Mouse (Mus musculus) midbrain, embryonic 13.5 days (tissue): ENCODE data around the gene Trim75. TPM values are rescaled to one million over a fixed set of nuclear protein-coding genes. Genes with fewer than 3 reads are reported as not detected.
"Not testable (repeated sequence)": the region's sequence is repeated elsewhere in the genome, so short reads cannot be mapped to it uniquely, and the experiment has no call there.

ENCODE experiments used
- ATAC-seq: fragments of 200-750 bp; cut with Nextera tagmentation; 2 replicates; pipeline ENCODE4 v1.8.0; 2017; ENCODE audit warnings: mild to moderate bottlenecking, moderate TSS enrichment, moderate library complexity
- H3K27ac ChIP-seq: fragments of 300-500 bp; sonication (generic); 2 replicates; pipeline ENCODE4 v1.5.1; 2015; ENCODE audit warnings: inconsistent platforms, mild to moderate bottlenecking, moderate library complexity
- H3K27me3 ChIP-seq: fragments of 300-500 bp; sonication (generic); 2 replicates; pipeline ENCODE4 v1.6.1; 2015; ENCODE audit warnings: mild to moderate bottlenecking, inconsistent platforms
- H3K36me3 ChIP-seq: fragments of 300-500 bp; sonication (generic); 2 replicates; pipeline ENCODE4 v1.6.1; 2015; ENCODE audit warnings: mild to moderate bottlenecking, inconsistent platforms
- H3K4me1 ChIP-seq: fragments of 300-500 bp; sonication (generic); replicated peaks from 2 replicates; pipeline ENCODE4 v1.6.1; 2015; ENCODE audit warnings: inconsistent platforms
- H3K4me2 ChIP-seq: fragments of 300-500 bp; sonication (generic); replicated peaks from 2 replicates; pipeline ENCODE4 v1.6.1; 2015; ENCODE audit warnings: moderate library complexity, mild to moderate bottlenecking, inconsistent platforms
- H3K4me3 ChIP-seq: fragments of 300-500 bp; sonication (generic); replicated peaks from 2 replicates; pipeline ENCODE4 v1.5.1; 2015; ENCODE audit warnings: mild to moderate bottlenecking, inconsistent platforms
- H3K9ac ChIP-seq: fragments of 300-500 bp; sonication (generic); replicated peaks from 2 replicates; pipeline ENCODE4 v1.6.1; 2015; ENCODE audit warnings: mild to moderate bottlenecking, inconsistent platforms
- H3K9me3 ChIP-seq: fragments of 300-500 bp; sonication (generic); 2 replicates; pipeline ENCODE4 v1.6.1; 2016; ENCODE audit warnings: mild to moderate bottlenecking, inconsistent platforms
- whole genome bisulfite sequencing: fragments of 180-500 bp; shearing (Covaris S2); methylation state at CpG from one replicate; pipeline ENCODE4 v1.1.7; 2015; 5-methylcytosine and 5-hydroxymethylcytosine counted together
- polyA plus RNA-seq: library from polyadenylated mRNA; unstranded; fragments of >200 nt; fragmentation: Nextera tagmentation; extraction: Ambion mirVana; gene quantifications from 2 replicates; pipeline ENCODE4 v1.2.1, GENCODE M21; 2015

Trim75 gene
- not detected in 2 replicates for polyA plus RNA-seq

DNA sequence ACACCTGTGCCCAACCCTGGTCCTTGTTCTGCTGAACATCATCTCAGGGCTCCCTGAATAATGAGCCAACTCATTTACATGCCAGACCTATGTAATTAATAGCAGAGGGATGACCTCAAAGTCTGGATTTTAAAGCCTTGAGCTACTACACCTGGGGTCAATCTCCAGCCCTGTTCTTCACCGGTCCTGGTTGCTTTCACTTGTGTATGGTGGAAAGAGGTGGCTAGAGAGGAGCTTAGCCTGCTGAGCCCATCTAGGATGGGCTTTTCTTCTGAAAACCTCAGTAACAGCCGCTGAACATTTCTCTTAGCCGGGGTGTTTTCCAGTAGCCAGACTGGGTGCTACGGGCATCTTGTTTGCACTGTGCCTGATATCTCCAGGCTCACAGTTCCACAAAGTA lies at the start of gene Trim75:
Trim75 (minus strand) TSS at position 101 of the 400 bp plus-strand sequence.
- Histone ChIP-seq H3K4me3 (no peak within 1 kb of the TSS), H3K36me3 (no peaks in the 10 kb centered on the region), H3K9me3 (no peaks in the 10 kb centered on the region), H3K4me2 (no peak within 1 kb of the TSS), H3K27ac (no peak within 1 kb of the TSS), H3K9ac (no peak within 1 kb of the TSS), H3K4me1 (no peaks in the 10 kb centered on the region), H3K27me3 (no peaks in the 10 kb centered on the region)
- 93% methylated on average over 4 of the region's 4 CpGs for WGBS
- no peak for ATAC-seq

DNA sequence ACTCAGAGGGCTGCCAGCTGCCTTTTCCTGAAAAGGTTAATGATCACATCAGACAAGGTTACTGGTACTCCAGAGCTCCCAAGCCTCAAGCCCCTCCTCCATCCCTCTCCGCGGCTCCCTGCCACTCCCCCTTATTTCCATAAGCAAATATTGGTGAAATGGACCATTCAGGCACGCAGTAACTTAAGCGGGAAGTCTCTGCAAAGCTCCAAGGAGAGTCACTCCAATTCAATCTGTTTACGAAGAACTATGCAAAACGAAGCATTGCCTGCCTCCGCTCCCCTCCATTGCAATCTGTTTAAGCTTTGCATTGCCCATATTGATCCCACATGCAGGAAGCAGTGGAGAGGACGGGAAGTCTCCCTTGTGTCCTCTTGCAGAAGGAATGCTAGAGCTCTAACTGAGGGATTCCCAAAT lies 49.5 kb upstream of the Trim75 start, which contains the start of gene Apela:
Apela (minus strand) TSS at position 220 of the 417 bp plus-strand sequence.
- Histone ChIP-seq H3K4me3 (peak within 1 kb of the TSS; percentile 34), H3K27me3 (peaks cover 3% of the 10 kb centered on the region; the same call in 1 of the 2 replicates), H3K27ac (no peak within 1 kb of the TSS), H3K9ac (no peak within 1 kb of the TSS), H3K36me3 (no peaks in the 10 kb centered on the region), H3K4me2 (peak within 1 kb of the TSS; percentile 57), H3K9me3 (no peaks in the 10 kb centered on the region), H3K4me1 (peaks cover 19% of the 10 kb centered on the region)
- 2% methylated on average over 8 of the region's 8 CpGs for WGBS
- ATAC-seq: peak; percentile 77

DNA sequence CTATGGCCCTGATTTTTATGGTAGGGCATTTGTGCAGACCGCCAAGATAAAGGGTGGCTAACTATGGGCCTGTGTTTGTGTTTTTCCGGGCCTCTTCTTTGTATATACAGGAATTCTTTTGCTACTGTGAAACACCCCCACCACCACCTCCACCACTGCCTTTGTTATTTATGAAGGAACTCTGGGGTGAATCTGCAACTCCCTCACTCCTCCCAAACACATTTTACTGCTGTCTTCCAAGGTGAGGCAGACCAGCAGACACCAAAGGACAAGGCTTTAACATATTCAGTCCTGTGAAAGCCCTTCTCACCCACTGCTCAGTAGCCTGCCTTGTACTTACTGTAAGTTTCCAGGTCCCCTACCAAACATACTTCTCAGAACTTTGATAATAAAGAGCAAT lies 46.5 kb upstream of the Trim75 start:
- no peak overlapping the region for H3K4me3 ChIP-seq
- H3K27ac ChIP-seq: no peak overlapping the region
- H3K36me3 ChIP-seq: no peaks in the 10 kb centered on the region
- H3K4me2 ChIP-seq: no peak overlapping the region
- H3K4me1 ChIP-seq: peaks cover 19% of the 10 kb centered on the region
- ATAC-seq: no peak
- H3K27me3 ChIP-seq: peaks cover 3% of the 10 kb centered on the region; the same call in 1 of the 2 replicates
- H3K9me3 ChIP-seq: no peaks in the 10 kb centered on the region
- WGBS: 40% methylated on average over 2 of the region's 2 CpGs
- no peak overlapping the region for H3K9ac ChIP-seq

DNA sequence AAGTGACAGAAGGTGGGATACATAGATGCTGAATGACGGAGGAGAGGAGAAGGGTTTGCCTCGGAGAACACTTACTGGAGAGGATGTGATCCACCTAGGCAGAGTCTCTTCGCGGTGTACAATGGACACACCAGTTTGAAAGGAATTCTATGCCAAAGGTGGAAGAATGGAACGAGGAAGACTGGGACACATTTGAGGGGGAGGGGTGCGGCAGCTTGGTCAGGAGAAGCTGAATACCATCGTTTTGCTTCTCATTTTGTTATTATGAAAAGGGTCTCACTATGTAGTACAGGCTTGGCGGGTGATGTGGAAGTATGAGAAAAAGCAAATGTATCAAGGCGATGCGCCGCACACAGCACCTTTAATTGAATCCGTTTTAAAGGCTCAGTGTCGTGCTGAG lies 45.4 kb upstream of the Trim75 start:
- Histone ChIP-seq H3K9me3 (no peaks in the 10 kb centered on the region), H3K27me3 (no peaks in the 10 kb centered on the region; the same call in 1 of the 2 replicates), H3K9ac (no peak overlapping the region), H3K4me3 (no peak overlapping the region), H3K4me1 (peaks cover 19% of the 10 kb centered on the region), H3K4me2 (no peak overlapping the region), H3K27ac (no peak overlapping the region), H3K36me3 (no peaks in the 10 kb centered on the region)
- WGBS: 84% methylated on average over 13 of the region's 13 CpGs
- no peak for ATAC-seq

DNA sequence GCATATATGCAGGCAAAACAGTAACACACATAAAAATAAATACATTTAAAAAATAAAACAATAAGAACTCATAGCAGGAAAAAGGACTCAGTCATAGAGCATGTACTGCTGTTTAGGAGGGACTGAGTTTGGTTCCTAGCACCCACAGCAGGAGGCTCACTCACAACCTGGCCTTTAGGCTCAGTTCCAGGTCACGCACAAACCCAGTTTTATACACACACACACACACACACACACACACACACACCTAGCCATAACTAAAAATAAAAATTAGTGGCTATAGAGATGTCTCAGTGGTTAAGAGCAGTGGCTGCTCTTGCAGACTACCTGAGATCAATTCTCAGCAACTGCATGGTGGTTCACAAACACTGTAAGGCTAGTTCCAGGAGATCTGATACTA lies 44.5 kb upstream of the Trim75 start:
- H3K36me3 ChIP-seq: no peaks in the 10 kb centered on the region
- H3K27ac ChIP-seq: no peak overlapping the region
- H3K27me3 ChIP-seq: no peaks in the 10 kb centered on the region; the same call in 1 of the 2 replicates
- H3K9ac ChIP-seq: no peak overlapping the region
- no peaks in the 10 kb centered on the region for H3K9me3 ChIP-seq
- no peak overlapping the region for H3K4me2 ChIP-seq
- 100% methylated on average over 1 of the region's 1 CpGs for WGBS
- H3K4me1 ChIP-seq: peaks cover 13% of the 10 kb centered on the region
- no peak overlapping the region for H3K4me3 ChIP-seq
- no peak for ATAC-seq

DNA sequence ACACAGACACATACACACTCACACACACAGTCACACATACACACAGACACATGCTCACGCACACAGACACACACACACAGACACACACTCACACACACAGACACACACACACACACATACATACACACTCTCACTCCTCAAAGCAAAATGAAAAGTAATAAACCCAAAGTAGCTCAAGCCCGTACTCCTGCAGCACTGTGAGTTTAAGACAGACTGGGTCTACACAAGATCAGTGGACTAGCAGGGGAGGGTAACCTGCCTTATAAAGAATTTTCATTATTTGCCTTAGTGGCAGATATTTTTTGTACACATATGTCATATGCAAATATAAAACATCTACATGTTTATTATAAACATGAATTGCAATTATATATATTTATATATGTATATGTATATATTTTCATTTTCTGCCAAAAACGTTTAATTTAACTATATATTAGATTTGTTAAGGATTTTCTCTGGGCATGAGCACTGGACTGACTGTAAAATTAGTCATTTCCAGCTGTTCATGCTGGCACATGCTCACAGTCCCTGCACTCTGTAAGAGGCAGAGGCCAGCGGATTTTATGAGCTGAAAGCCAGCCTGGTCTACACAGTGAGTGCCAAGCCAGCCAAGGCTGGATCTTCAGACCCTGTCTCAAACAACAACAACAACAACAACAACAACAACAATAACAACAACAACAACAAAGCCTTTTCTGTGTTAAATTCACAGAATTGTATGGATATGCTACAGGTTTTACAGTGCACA lies 43.3 kb upstream of the Trim75 start:
- no peaks in the 10 kb centered on the region for H3K36me3 ChIP-seq
- no peak overlapping the region for H3K4me3 ChIP-seq
- 83% methylated on average over 4 of the region's 4 CpGs for WGBS
- no peaks in the 10 kb centered on the region; the same call in 1 of the 2 replicates for H3K27me3 ChIP-seq
- H3K4me2 ChIP-seq: no peak overlapping the region
- H3K9ac ChIP-seq: no peak overlapping the region
- H3K9me3 ChIP-seq: no peaks in the 10 kb centered on the region
- H3K4me1 ChIP-seq: peaks cover 8% of the 10 kb centered on the region
- ATAC-seq: 0 out of 2 replicates have a peak, but pooled peaks have one; percentile 22
- H3K27ac ChIP-seq: no peak overlapping the region

DNA sequence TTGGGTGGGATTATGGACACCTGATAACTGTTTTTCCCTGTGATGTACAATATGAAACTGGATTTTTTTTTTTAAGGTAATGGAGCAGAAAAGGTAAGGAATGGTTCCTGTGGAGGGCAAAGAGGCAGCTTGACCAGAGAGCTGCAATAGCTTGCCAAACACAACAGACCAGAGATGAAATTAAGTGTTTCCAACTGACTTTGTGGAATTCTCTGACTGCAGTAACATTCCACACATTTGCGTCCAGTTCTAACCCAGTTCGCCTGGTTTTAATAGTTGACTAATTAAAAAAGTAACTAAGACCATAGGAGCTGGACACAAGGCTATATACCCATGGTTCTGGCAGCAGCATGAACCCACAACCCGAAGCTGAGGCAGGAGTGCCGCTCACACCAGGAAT lies 42.1 kb upstream of the Trim75 start:
- Histone ChIP-seq H3K4me3 (no peak overlapping the region), H3K9ac (no peak overlapping the region), H3K27me3 (no peaks in the 10 kb centered on the region), H3K4me1 (no peaks in the 10 kb centered on the region), H3K9me3 (no peaks in the 10 kb centered on the region), H3K27ac (no peak overlapping the region), H3K36me3 (no peaks in the 10 kb centered on the region), H3K4me2 (no peak overlapping the region)
- WGBS: 92% methylated on average over 4 of the region's 4 CpGs
- ATAC-seq: no peak

DNA sequence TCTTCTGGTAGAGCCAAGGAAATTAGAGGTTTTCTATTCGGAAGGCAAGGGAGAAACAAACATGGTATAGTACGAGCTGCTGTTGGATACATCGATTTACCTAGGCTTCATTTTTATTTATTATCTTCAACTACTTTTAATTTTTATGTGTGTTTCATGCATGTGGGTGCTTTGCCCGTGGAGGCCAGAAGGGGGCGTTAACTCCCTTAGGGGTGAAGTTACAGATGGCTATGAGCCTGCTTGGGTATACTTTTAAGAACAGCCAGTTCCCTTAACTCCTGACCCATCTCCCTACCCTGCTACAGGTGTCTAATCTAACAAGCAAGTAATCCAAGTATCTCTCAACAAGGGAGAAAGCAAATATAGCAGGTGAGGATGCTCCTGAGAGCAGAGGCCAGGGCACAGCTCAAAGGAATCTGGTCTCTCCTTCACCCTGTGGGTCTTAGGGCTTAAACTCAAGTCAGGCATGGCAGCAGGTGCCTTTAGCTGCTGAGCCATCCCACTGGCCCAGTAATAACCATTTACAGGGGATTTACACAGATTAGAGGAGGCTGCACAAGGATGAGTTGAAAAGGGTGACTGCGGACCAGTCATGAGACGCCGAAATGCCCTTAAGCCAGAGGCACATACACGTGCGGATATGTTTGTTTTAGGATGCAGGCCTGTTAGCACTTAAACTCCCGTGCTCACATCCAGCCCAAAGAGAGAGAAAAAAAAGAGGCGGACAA lies 41.5 kb upstream of the Trim75 start:
- H3K9me3 ChIP-seq: no peaks in the 10 kb centered on the region
- no peaks in the 10 kb centered on the region for H3K36me3 ChIP-seq
- no peak overlapping the region for H3K4me2 ChIP-seq
- H3K27ac ChIP-seq: no peak overlapping the region
- no peaks in the 10 kb centered on the region for H3K27me3 ChIP-seq
- no peak overlapping the region for H3K9ac ChIP-seq
- ATAC-seq: no peak
- no peak overlapping the region for H3K4me3 ChIP-seq
- H3K4me1 ChIP-seq: no peaks in the 10 kb centered on the region
- 73% methylated on average over 12 of the region's 12 CpGs for WGBS

DNA sequence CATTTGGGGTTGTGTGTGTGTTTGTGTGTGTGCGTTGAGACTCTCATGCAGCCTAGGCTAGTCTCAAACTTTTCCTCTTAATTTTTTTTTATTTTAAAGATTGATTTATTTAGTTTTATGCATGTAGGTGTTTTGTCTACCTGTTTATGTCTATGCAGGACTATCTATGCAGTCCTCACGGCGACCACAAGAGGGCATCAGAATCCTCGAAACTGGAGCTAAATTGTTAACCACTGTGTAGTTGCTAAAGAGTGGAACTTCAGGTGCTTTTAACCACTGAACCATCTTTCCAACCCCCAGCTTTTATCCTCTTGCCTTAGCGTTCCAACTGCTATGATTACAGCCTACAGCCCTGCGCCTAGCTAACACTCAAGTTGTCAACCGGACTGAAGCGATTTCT lies 34.9 kb upstream of the Trim75 start:
- no peak overlapping the region for H3K9ac ChIP-seq
- no peak overlapping the region for H3K4me2 ChIP-seq
- H3K36me3 ChIP-seq: no peaks in the 10 kb centered on the region
- no peaks in the 10 kb centered on the region for H3K4me1 ChIP-seq
- no peak overlapping the region for H3K27ac ChIP-seq
- WGBS: 53% methylated on average over 8 of the region's 8 CpGs
- 0 out of 2 replicates have a peak, but pooled peaks have one; percentile 40 for ATAC-seq
- no peaks in the 10 kb centered on the region for H3K9me3 ChIP-seq
- no peaks in the 10 kb centered on the region for H3K27me3 ChIP-seq
- H3K4me3 ChIP-seq: no peak overlapping the region

DNA sequence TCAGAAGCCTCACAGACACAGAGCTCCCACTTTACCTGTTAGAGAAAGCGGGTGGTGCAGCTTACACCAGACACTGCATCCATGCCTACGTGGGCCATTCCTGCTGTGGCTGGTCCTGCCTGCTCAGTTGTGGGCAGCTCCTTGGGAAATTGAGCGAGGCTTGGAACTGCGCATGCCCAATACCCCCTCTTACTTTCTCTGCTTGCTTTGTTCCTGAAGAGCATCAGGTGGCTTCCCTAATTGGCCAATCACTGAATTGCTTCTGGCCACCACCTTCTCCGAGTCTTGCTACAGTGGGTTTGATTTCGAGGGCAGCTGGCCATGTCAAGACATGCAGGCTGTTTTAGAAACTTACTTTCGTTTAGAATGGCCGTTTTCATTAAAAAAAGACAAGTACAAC lies 30.8 kb upstream of the Trim75 start, which contains the start of the genes Trim61 and Trim60:
Trim61 (minus strand) TSS at position 101 of the 400 bp plus-strand sequence.
Trim60 (minus strand) TSS at position 162 of the 400 bp plus-strand sequence.
- Histone ChIP-seq H3K27me3 (no peaks in the 10 kb centered on the region), H3K4me3 (no peak within 1 kb of the TSS), H3K27ac (no peak within 1 kb of the TSS), H3K4me2 (no peak within 1 kb of the TSS), H3K4me1 (no peaks in the 10 kb centered on the region), H3K9me3 (no peaks in the 10 kb centered on the region), H3K9ac (no peak within 1 kb of the TSS), H3K36me3 (no peaks in the 10 kb centered on the region)
- no peak for ATAC-seq
- 89% methylated on average over 8 of the region's 8 CpGs for WGBS

DNA sequence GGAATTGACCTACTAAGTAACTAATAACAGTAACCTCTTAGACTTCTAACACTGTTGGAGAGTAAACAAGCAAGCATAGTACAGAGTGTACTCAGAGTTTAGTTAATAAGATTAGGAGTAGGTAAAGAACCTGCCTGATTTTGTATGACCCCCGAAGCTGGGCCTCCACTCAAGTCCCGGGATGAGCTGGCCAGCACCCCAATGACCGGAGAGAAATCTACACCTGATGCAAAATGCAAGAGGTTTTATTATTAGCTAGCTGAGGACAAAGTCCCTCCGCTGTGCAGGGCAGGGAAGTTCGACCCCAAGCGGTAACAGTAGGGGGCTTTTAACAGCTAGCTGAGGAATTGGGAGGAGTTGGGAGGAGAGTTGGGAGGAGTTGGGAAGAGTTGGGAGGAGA lies 20.0 kb upstream of the Trim75 start:
- not testable (repeated sequence) for ATAC-seq, H3K9ac ChIP-seq, H3K27me3 ChIP-seq, H3K4me3 ChIP-seq, H3K9me3 ChIP-seq, H3K4me2 ChIP-seq, H3K27ac ChIP-seq, H3K4me1 ChIP-seq, H3K36me3 ChIP-seq
- WGBS: 81% methylated on average over 6 of the region's 6 CpGs

DNA sequence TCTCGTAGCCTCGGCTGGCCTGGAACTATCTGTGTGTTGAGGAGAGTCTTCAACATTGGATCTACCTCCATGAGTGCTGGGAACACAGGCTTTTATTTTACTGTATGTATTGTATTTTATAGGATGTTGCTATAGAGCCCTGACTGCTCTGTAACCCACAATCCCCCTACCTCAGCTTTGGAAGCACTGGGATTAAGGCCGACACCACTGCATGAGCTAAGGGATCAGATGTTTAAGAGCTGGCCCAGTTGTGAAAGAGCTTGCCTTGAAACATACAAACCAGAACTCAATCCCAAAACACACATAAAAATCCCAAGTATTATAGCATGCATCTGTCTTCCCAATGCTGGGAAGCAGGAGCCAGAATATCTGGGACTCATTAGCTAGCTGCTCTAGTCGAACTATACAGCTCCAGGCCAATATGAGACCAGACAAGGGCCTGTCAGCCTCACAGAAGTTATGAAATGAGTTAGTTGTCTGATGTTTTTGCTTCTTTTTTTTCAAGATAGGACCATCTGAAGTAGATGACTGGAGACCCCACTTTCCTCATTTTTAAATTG lies 11.3 kb upstream of the Trim75 start:
- no peak for ATAC-seq
- Histone ChIP-seq H3K4me1 (no peaks in the 10 kb centered on the region), H3K4me3 (no peak overlapping the region), H3K27me3 (no peaks in the 10 kb centered on the region), H3K36me3 (no peaks in the 10 kb centered on the region), H3K9ac (no peak overlapping the region), H3K9me3 (no peaks in the 10 kb centered on the region), H3K4me2 (no peak overlapping the region), H3K27ac (no peak overlapping the region)
- WGBS: 84% methylated on average over 4 of the region's 4 CpGs
